Mouse (Mus musculus): ENCODE measurements around the gene Noxred1. TPM values are rescaled to one million over a fixed set of nuclear protein-coding genes. Genes with fewer than 3 reads are reported as not detected.

The Noxred1 gene
- polyA plus RNA-seq, 1 experiment from 2014 or later, result 0.72 TPM

- no peak overlapping the region for H3K9ac ChIP-seq (ENCODE audit: low read depth, low read length)
- H3K36me3 ChIP-seq (ENCODE audit: control insufficient read depth, insufficient read depth, low read length), result peaks cover 96% of the 10 kb centered on the region
- 93% methylated on average over 6 of the region's 6 CpGs for WGBS
- no peak for DNase-seq (ENCODE audit: low spot score)
- no peaks in the 10 kb centered on the region for H3K27me3 ChIP-seq (replicated peaks; ENCODE audit: control insufficient read depth, insufficient read depth, low read length)
- no peak overlapping the region for H3K4me3 ChIP-seq (ENCODE audit: low read depth, low read length)
- H3K4me1 ChIP-seq (ENCODE audit: control insufficient read depth, insufficient read depth, low read length), result no peaks in the 10 kb centered on the region
- H3K4me2 ChIP-seq (ENCODE audit: low read depth, low read length), result no peak overlapping the region
- no peak for ATAC-seq (ENCODE audit: low read depth)
- H3K9me3 ChIP-seq (ENCODE audit: control insufficient read depth, low read length), result no peaks in the 10 kb centered on the region
- H3K27ac ChIP-seq (replicated peaks; ENCODE audit: low read depth, low read length), result no peak overlapping the region
Observed at GRCm38 (mm10) chr12:87253878-87254277, 15.3 kb upstream of the Noxred1 start.

GRCm38 (mm10) chr12:87250161-87250560 lies 11.6 kb upstream of the Noxred1 start:
- Histone ChIP-seq H3K27ac (replicated peaks; ENCODE audit: low read depth, low read length) (no peak overlapping the region), H3K4me3 (ENCODE audit: low read depth, low read length) (no peak overlapping the region), H3K9me3 (ENCODE audit: control insufficient read depth, low read length) (no peaks in the 10 kb centered on the region), H3K27me3 (replicated peaks; ENCODE audit: control insufficient read depth, insufficient read depth, low read length) (no peaks in the 10 kb centered on the region), H3K4me2 (ENCODE audit: low read depth, low read length) (no peak overlapping the region), H3K36me3 (ENCODE audit: control insufficient read depth, insufficient read depth, low read length) (peaks cover 90% of the 10 kb centered on the region), H3K9ac (ENCODE audit: low read depth, low read length) (no peak overlapping the region), H3K4me1 (ENCODE audit: control insufficient read depth, insufficient read depth, low read length) (no peaks in the 10 kb centered on the region)
- WGBS, result 88% methylated on average over 6 of the region's 6 CpGs
- ATAC-seq (ENCODE audit: low read depth) (no peak), DNase-seq (ENCODE audit: low spot score) (no peak)

GRCm38 (mm10) chr12:87236882-87237483 lies 1.5 kb downstream of the Noxred1 start:
- H3K4me2 ChIP-seq (ENCODE audit: low read depth, low read length), result no peak overlapping the region
- H3K36me3 ChIP-seq (ENCODE audit: control insufficient read depth, insufficient read depth, low read length), result peaks cover 39% of the 10 kb centered on the region
- H3K9me3 ChIP-seq (ENCODE audit: control insufficient read depth, low read length), result no peaks in the 10 kb centered on the region
- DNase-seq (ENCODE audit: low spot score) (no peak), ATAC-seq (ENCODE audit: low read depth) (no peak)
- H3K4me3 ChIP-seq (ENCODE audit: low read depth, low read length), result no peak overlapping the region
- WGBS, result 85% methylated on average over 5 of the region's 5 CpGs
- no peak overlapping the region for H3K27ac ChIP-seq (replicated peaks; ENCODE audit: low read depth, low read length)
- no peaks in the 10 kb centered on the region for H3K4me1 ChIP-seq (ENCODE audit: control insufficient read depth, insufficient read depth, low read length)
- no peaks in the 10 kb centered on the region for H3K27me3 ChIP-seq (replicated peaks; ENCODE audit: control insufficient read depth, insufficient read depth, low read length)
- no peak overlapping the region for H3K9ac ChIP-seq (ENCODE audit: low read depth, low read length)

GRCm38 (mm10) chr12:87230379-87230895 lies 8.1 kb downstream of the Noxred1 start:
- ATAC-seq (ENCODE audit: low read depth) (no peak), DNase-seq (ENCODE audit: low spot score) (no peak)
- no peak overlapping the region for H3K4me2 ChIP-seq (ENCODE audit: low read depth, low read length)
- H3K4me1 ChIP-seq (ENCODE audit: control insufficient read depth, insufficient read depth, low read length), result no peaks in the 10 kb centered on the region
- no peak overlapping the region for H3K27ac ChIP-seq (replicated peaks; ENCODE audit: low read depth, low read length)
- H3K36me3 ChIP-seq (ENCODE audit: control insufficient read depth, insufficient read depth, low read length), result no peaks in the 10 kb centered on the region
- no peak overlapping the region for H3K9ac ChIP-seq (ENCODE audit: low read depth, low read length)
- no peaks in the 10 kb centered on the region; the same call in 1 of the 2 replicates for H3K9me3 ChIP-seq (ENCODE audit: control insufficient read depth, low read length)
- H3K4me3 ChIP-seq (ENCODE audit: low read depth, low read length), result no peak overlapping the region
- H3K27me3 ChIP-seq (replicated peaks; ENCODE audit: control insufficient read depth, insufficient read depth, low read length), result no peaks in the 10 kb centered on the region

GRCm38 (mm10) chr12:87229633-87230032 lies 8.9 kb downstream of the Noxred1 start:
- Histone ChIP-seq H3K27me3 (replicated peaks; ENCODE audit: control insufficient read depth, insufficient read depth, low read length) (no peaks in the 10 kb centered on the region), H3K36me3 (ENCODE audit: control insufficient read depth, insufficient read depth, low read length) (no peaks in the 10 kb centered on the region), H3K4me3 (ENCODE audit: low read depth, low read length) (no peak overlapping the region), H3K9me3 (ENCODE audit: control insufficient read depth, low read length) (no peaks in the 10 kb centered on the region; the same call in 1 of the 2 replicates), H3K4me1 (ENCODE audit: control insufficient read depth, insufficient read depth, low read length) (no peaks in the 10 kb centered on the region), H3K9ac (ENCODE audit: low read depth, low read length) (no peak overlapping the region), H3K4me2 (ENCODE audit: low read depth, low read length) (no peak overlapping the region), H3K27ac (replicated peaks; ENCODE audit: low read depth, low read length) (no peak overlapping the region)
- ATAC-seq (ENCODE audit: low read depth) (no peak), DNase-seq (ENCODE audit: low spot score) (no peak)
- WGBS, result 73% methylated on average over 2 of the region's 2 CpGs

- WGBS, result 70% methylated on average over 7 of the region's 7 CpGs
- H3K4me2 ChIP-seq (ENCODE audit: low read depth, low read length), result no peak overlapping the region
- no peaks in the 10 kb centered on the region for H3K4me1 ChIP-seq (ENCODE audit: control insufficient read depth, insufficient read depth, low read length)
- no peak overlapping the region for H3K9ac ChIP-seq (ENCODE audit: low read depth, low read length)
- H3K36me3 ChIP-seq (ENCODE audit: control insufficient read depth, insufficient read depth, low read length), result no peaks in the 10 kb centered on the region
- no peaks in the 10 kb centered on the region for H3K27me3 ChIP-seq (replicated peaks; ENCODE audit: control insufficient read depth, insufficient read depth, low read length)
- no peak overlapping the region for H3K4me3 ChIP-seq (ENCODE audit: low read depth, low read length)
- no peak overlapping the region for H3K27ac ChIP-seq (replicated peaks; ENCODE audit: low read depth, low read length)
- DNase-seq (ENCODE audit: low spot score), result no peak
- H3K9me3 ChIP-seq (ENCODE audit: control insufficient read depth, low read length), result no peaks in the 10 kb centered on the region; the same call in 1 of the 2 replicates
- ATAC-seq (ENCODE audit: low read depth), result no peak
Observed at GRCm38 (mm10) chr12:87226801-87227200, 11.7 kb downstream of the Noxred1 start.

GRCm38 (mm10) chr12:87224950-87225349 lies 13.6 kb downstream of the Noxred1 start:
- H3K4me2 ChIP-seq (ENCODE audit: low read depth, low read length), result no peak overlapping the region
- no peak for ATAC-seq (ENCODE audit: low read depth)
- 57% methylated on average over 10 of the region's 10 CpGs for WGBS
- no peak overlapping the region for H3K27ac ChIP-seq (replicated peaks; ENCODE audit: low read depth, low read length)
- H3K36me3 ChIP-seq (ENCODE audit: control insufficient read depth, insufficient read depth, low read length), result no peaks in the 10 kb centered on the region
- H3K27me3 ChIP-seq (replicated peaks; ENCODE audit: control insufficient read depth, insufficient read depth, low read length), result no peaks in the 10 kb centered on the region
- DNase-seq (ENCODE audit: low spot score), result no peak
- H3K9me3 ChIP-seq (ENCODE audit: control insufficient read depth, low read length), result no peaks in the 10 kb centered on the region; the same call in 1 of the 2 replicates
- H3K4me1 ChIP-seq (ENCODE audit: control insufficient read depth, insufficient read depth, low read length), result no peaks in the 10 kb centered on the region
- no peak overlapping the region for H3K4me3 ChIP-seq (ENCODE audit: low read depth, low read length)
- H3K9ac ChIP-seq (ENCODE audit: low read depth, low read length), result no peak overlapping the region

- no peaks in the 10 kb centered on the region for H3K9me3 ChIP-seq (ENCODE audit: control insufficient read depth, low read length)
Observed at GRCm38 (mm10) chr12:87219362-87219761, 19.2 kb downstream of the Noxred1 start.

GRCm38 (mm10) chr12:87217596-87217995 lies 20.9 kb downstream of the Noxred1 start:
- Histone ChIP-seq H3K4me3 (ENCODE audit: low read depth, low read length) (no peak overlapping the region), H3K4me1 (ENCODE audit: control insufficient read depth, insufficient read depth, low read length) (peaks cover 4% of the 10 kb centered on the region), H3K4me2 (ENCODE audit: low read depth, low read length) (no peak overlapping the region), H3K9ac (ENCODE audit: low read depth, low read length) (no peak overlapping the region), H3K36me3 (ENCODE audit: control insufficient read depth, insufficient read depth, low read length) (no peaks in the 10 kb centered on the region), H3K9me3 (ENCODE audit: control insufficient read depth, low read length) (no peaks in the 10 kb centered on the region), H3K27me3 (replicated peaks; ENCODE audit: control insufficient read depth, insufficient read depth, low read length) (no peaks in the 10 kb centered on the region), H3K27ac (replicated peaks; ENCODE audit: low read depth, low read length) (no peak overlapping the region)
- DNase-seq (ENCODE audit: low spot score) (no peak), ATAC-seq (ENCODE audit: low read depth) (no peak)

More at GRCm38 (mm10) chr12:87219362-87219761, 19.2 kb downstream of the Noxred1 start:
- Histone ChIP-seq H3K9ac (ENCODE audit: low read depth, low read length) (no peak overlapping the region), H3K4me1 (ENCODE audit: control insufficient read depth, insufficient read depth, low read length) (peaks cover 4% of the 10 kb centered on the region), H3K27me3 (replicated peaks; ENCODE audit: control insufficient read depth, insufficient read depth, low read length) (no peaks in the 10 kb centered on the region), H3K36me3 (ENCODE audit: control insufficient read depth, insufficient read depth, low read length) (no peaks in the 10 kb centered on the region), H3K4me3 (ENCODE audit: low read depth, low read length) (no peak overlapping the region), H3K27ac (replicated peaks; ENCODE audit: low read depth, low read length) (no peak overlapping the region), H3K4me2 (ENCODE audit: low read depth, low read length) (no peak overlapping the region)
- peak; percentile 64 for DNase-seq (ENCODE audit: low spot score)
- 53% methylated on average over 7 of the region's 7 CpGs for WGBS
- peak; percentile 63 for ATAC-seq (ENCODE audit: low read depth)

Data from embryonic facial prominence, embryonic 14.5 days (tissue).